26 mouse cellular contexts compared by ENCODE assay signal in the genomic region with DNA sequence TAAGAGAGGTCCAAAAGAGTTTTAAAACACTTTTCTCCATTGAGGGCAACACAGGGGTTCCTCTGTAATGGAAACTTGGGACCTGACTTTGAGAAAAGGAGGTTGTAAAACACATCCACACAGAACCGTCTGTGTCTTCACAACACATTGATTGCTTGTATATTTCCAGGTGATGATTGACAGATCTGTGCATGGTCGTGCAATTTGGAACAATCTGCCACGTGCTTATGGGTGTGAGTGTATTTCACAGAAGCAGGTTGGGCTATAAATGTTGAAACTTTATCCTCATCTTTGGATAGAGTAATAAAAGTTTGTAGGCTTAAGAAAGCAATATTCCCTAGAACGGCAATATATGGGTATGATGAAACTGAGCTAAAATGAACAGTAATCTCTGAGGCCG.
"Had no signal": no experiment of that assay in that cellular context is flagged by ENCODE, and none has a peak within 500 bp of the region (broad histone marks: within the 10 kb centered on the region; RNA-seq: fewer than 3 reads in every experiment).

No protein-coding gene starts in this region.

- H3K9me3 ChIP-seq: heart, embryonic 13.5 days; heart, embryonic 15.5 days; hindbrain, embryonic 13.5 days; hindbrain, embryonic 15.5 days; kidney, embryonic 15.5 days; limb, embryonic 15.5 days; liver, embryonic 12.5 days had no signal

- H3K4me1 ChIP-seq: heart, embryonic 13.5 days; heart, embryonic 15.5 days; hindbrain, embryonic 15.5 days; kidney, embryonic 15.5 days; limb, embryonic 15.5 days; liver, embryonic 12.5 days had no signal

- H3K4me3 ChIP-seq: heart, adult 2 months; heart, embryonic 13.5 days; heart, embryonic 15.5 days; hindbrain, embryonic 13.5 days; hindbrain, embryonic 15.5 days; kidney, embryonic 15.5 days; layer of hippocampus, adult 2 months; left cerebral cortex, adult 2 months; limb, embryonic 15.5 days; liver, embryonic 12.5 days had no signal

- H3K4me2 ChIP-seq: heart, embryonic 11.5 days; heart, embryonic 13.5 days; heart, embryonic 15.5 days; hindbrain, embryonic 13.5 days; hindbrain, embryonic 15.5 days; kidney, embryonic 15.5 days; limb, embryonic 15.5 days; liver, embryonic 12.5 days had no signal

- ATAC-seq: forebrain, postnatal 0 days; hindbrain, postnatal 0 days; intestine, embryonic 16.5 days; liver, embryonic 12.5 days had no signal

- H3K27ac ChIP-seq: heart, adult 2 months; heart, embryonic 13.5 days; heart, embryonic 15.5 days; hindbrain, embryonic 13.5 days; hindbrain, embryonic 15.5 days; hindbrain, postnatal 0 days; kidney, embryonic 15.5 days; kidney, postnatal 0 days; layer of hippocampus, adult 2 months; left cerebral cortex, adult 2 months; limb, embryonic 15.5 days; liver, embryonic 12.5 days; liver, embryonic 14.5 days had no signal

- H3K9ac ChIP-seq: forebrain, postnatal 0 days; heart, embryonic 13.5 days; heart, embryonic 15.5 days; hindbrain, embryonic 13.5 days; hindbrain, embryonic 15.5 days; kidney, embryonic 15.5 days; limb, embryonic 15.5 days; liver, embryonic 12.5 days; liver, embryonic 14.5 days had no signal

- DNase-seq: forebrain, postnatal 0 days; gastrocnemius, postnatal 14 days; gastrocnemius, postnatal 36 days; heart, adult 11 months; heart, adult 2 months; heart, postnatal 14 days; heart, postnatal 36 days; kidney, adult 11 months; kidney, adult 2 months; kidney, adult 9 months; kidney, postnatal 14 days; kidney, postnatal 4 days had no signal

- H3K36me3 ChIP-seq: heart, embryonic 13.5 days; heart, embryonic 15.5 days; hindbrain, embryonic 13.5 days; hindbrain, embryonic 15.5 days; kidney, embryonic 15.5 days; limb, embryonic 15.5 days; liver, embryonic 12.5 days had no signal

- H3K27me3 ChIP-seq: heart, embryonic 13.5 days; heart, embryonic 15.5 days; hindbrain, embryonic 13.5 days; hindbrain, embryonic 15.5 days; kidney, embryonic 15.5 days; limb, embryonic 15.5 days; liver, embryonic 12.5 days had no signal
